Mouse (Mus musculus) liver, postnatal 0 days (tissue): ENCODE data around the gene Fam3c.

Experiments
- CTCF ChIP-seq: sonication (generic); IDR thresholded peaks from 2 replicates; pipeline ENCODE4 v1.5.1; 2016; ENCODE audit warnings: antibody characterized with exemption, low read depth
- EP300 ChIP-seq: IDR thresholded peaks from 2 replicates; pipeline ENCODE4 v1.6.1; 2016; ENCODE audit warnings: antibody characterized with exemption, low read depth, mild to moderate bottlenecking

- TF ChIP-seq CTCF (no peak), EP300 (no peak)
Observed at GRCm38 (mm10) chr6:22385254-22385870, 29.3 kb upstream of the Fam3c start.
